Mouse (Mus musculus) lung, embryonic 16.5 days (tissue): ENCODE measurements around the gene Rho. TPM values are rescaled to one million over a fixed set of nuclear protein-coding genes. Genes with fewer than 3 reads are reported as not detected.

ENCODE experiments used
- ATAC-seq: fragments of 200-750 bp; cut with Nextera tagmentation; 2 replicates; pipeline ENCODE4 v1.8.0; 2017; ENCODE audit warnings: low read depth, mild to moderate bottlenecking, moderate library complexity
- H3K27ac ChIP-seq: fragments of 300-500 bp; sonication (generic); 2 replicates; pipeline ENCODE4 v1.5.1; 2014; ENCODE audit warnings: mild to moderate bottlenecking, control low read depth, low read length
- H3K27me3 ChIP-seq: fragments of 300-500 bp; sonication (generic); 2 replicates; pipeline ENCODE4 v1.6.1; 2014; ENCODE audit warnings: low read depth, low read length, mixed read lengths; ENCODE audit not compliant: control insufficient read depth, insufficient read depth
- H3K36me3 ChIP-seq: fragments of 300-500 bp; sonication (generic); 2 replicates; pipeline ENCODE4 v1.6.1; 2014; ENCODE audit warnings: low read length; ENCODE audit not compliant: control insufficient read depth, insufficient read depth
- H3K4me1 ChIP-seq: fragments of 300-500 bp; sonication (generic); replicated peaks from 2 replicates; pipeline ENCODE4 v1.6.1; 2014; ENCODE audit warnings: low read length, mixed read lengths; ENCODE audit not compliant: control insufficient read depth, insufficient read depth
- H3K4me2 ChIP-seq: fragments of 300-500 bp; sonication (generic); 2 replicates; pipeline ENCODE4 v1.6.1; 2014; ENCODE audit warnings: low read depth, low read length, control low read depth
- H3K4me3 ChIP-seq: fragments of 300-500 bp; sonication (generic); 2 replicates; pipeline ENCODE4 v1.5.1; 2014; ENCODE audit warnings: mild to moderate bottlenecking, low read length, control low read depth
- H3K9ac ChIP-seq: fragments of 300-500 bp; sonication (generic); 2 replicates; pipeline ENCODE4 v1.6.1; 2014; ENCODE audit warnings: low read length, control low read depth
- H3K9me3 ChIP-seq: fragments of 300-500 bp; sonication (generic); 2 replicates; pipeline ENCODE4 v1.6.1; 2016; ENCODE audit warnings: low read length; ENCODE audit not compliant: control insufficient read depth
- WGBS: fragments of 180-500 bp; shearing (Covaris S2); extraction: QIAGEN DNeasy Blood & Tissue Kit; methylation state at CpG from one replicate; pipeline ENCODE4 v1.1.7; 2014; 5-methylcytosine and 5-hydroxymethylcytosine counted together
- polyA plus RNA-seq: library from polyadenylated mRNA; unstranded; fragments of >200 nt; fragmentation: Nextera tagmentation; extraction: Ambion mirVana; gene quantifications from 2 replicates; pipeline ENCODE4 v1.2.1, GENCODE M21; 2015

Gene Rho
- polyA plus RNA-seq, 1 experiment from 2014 or later: 0.08 TPM

DNA sequence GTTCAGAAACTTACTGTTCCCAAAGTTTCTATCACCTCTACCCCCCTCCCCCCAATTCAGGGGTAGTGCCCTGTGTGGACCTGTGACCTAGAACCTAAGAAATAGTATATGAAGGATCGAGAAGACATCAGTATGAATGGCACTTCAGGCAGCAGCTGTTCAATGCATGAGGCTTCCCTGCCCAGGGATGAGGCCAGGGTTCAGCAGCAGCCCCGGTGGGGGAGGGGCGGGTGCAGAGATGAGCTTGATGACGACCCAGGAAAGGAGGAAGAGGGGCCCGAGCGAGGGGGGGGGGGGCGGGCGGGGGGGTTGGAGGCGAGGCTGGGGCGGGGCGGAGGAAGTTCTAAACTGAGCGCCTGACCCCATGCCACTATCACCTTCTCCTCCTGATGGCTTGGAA lies 9.6 kb downstream of the Rho start:
- Histone ChIP-seq H3K4me3 (no peak overlapping the region), H3K9ac (no peak overlapping the region), H3K4me2 (no peak overlapping the region), H3K4me1 (peaks cover 4% of the 10 kb centered on the region; the same call in 1 of the 2 replicates), H3K27ac (no peak overlapping the region), H3K36me3 (no peaks in the 10 kb centered on the region), H3K27me3 (no peaks in the 10 kb centered on the region), H3K9me3 (no peaks in the 10 kb centered on the region)
- ATAC-seq: peak; percentile 35
- WGBS: 15% methylated on average over 6 of the region's 12 CpGs

DNA sequence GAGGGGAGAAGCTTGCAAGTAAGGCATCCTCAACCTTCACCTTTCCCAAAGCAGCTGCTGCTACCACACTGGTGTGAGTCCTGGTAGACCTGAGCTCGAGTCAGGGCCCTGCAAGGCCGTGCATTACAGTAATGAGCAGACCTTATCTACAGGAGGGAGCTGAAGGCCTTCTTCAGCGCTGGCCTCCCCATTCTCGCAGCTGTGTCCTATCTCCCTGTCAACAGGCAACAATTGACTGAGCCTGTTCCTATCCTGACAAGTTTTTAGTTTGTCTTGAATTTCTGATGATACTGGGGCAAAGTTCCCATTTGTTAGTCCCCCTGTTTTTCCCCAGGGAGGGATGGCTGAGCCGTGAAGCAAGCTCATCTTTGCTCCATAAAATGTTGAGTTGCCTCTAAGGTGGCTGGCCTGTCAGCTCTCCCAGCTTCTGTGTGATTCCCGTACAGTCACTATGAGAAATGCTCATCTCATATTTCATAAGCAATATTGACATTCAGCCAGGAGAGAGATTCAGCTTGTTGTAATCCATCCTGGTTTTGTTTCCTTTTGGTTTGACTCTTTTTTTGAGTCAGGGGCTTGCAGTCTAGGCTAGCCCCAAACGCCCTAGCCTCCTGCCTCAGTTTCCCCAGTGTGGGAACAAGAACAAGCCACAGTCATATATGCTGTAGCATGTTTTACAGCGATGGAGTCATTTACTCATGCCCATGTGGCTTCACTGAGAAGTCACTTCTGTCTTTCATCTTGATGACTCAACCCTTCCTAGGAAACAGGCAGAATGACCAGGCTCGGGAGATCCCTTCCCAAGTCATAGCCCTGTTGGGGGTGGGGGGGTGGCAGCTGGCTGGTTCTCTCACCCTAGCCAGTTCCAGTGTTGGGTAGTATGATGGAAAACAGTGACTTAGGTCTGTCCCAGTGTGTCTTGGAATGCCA lies 12.2 kb downstream of the Rho start:
- no peak overlapping the region for H3K4me2 ChIP-seq
- no peaks in the 10 kb centered on the region for H3K27me3 ChIP-seq
- H3K27ac ChIP-seq: no peak overlapping the region
- H3K4me1 ChIP-seq: peaks cover 4% of the 10 kb centered on the region; the same call in 1 of the 2 replicates
- no peak for ATAC-seq
- H3K4me3 ChIP-seq: no peak overlapping the region
- no peaks in the 10 kb centered on the region for H3K9me3 ChIP-seq
- no peaks in the 10 kb centered on the region for H3K36me3 ChIP-seq
- WGBS: 47% methylated on average over 9 of the region's 9 CpGs
- H3K9ac ChIP-seq: no peak overlapping the region

DNA sequence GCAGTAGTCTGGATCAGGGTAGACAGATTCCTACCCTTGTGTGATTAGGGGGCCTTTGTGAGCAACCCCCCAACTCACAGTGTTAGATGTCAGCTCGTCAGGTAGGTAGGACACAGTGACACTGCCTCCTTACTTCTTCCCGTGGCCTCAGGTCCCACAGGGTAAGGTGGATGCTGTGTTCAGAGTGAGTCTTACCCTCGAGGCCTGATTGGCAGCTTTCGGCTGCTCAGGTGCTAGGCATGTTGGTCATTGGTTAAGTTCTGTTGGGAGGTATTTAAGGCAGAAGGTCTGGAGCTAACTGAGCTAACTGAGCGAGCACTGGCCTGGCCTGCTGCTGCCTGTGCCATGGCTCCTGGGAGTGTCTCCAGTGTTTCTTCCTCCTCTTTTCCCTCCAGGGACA lies 13.1 kb downstream of the Rho start, which contains the start of gene H1foo:
H1foo (plus strand) TSS at position 301 of the 400 bp plus-strand sequence.
- 79% methylated on average over 5 of the region's 5 CpGs for WGBS
- Histone ChIP-seq H3K36me3 (no peaks in the 10 kb centered on the region), H3K4me3 (no peak within 1 kb of the TSS), H3K4me1 (peaks cover 4% of the 10 kb centered on the region; the same call in 1 of the 2 replicates), H3K27ac (no peak within 1 kb of the TSS), H3K4me2 (no peak within 1 kb of the TSS), H3K27me3 (no peaks in the 10 kb centered on the region), H3K9me3 (no peaks in the 10 kb centered on the region), H3K9ac (no peak within 1 kb of the TSS)
- ATAC-seq: no peak

GRCm38 (mm10) chr6:115945633-115946032 lies 14.1 kb downstream of the Rho start:
- WGBS: 74% methylated on average over 8 of the region's 8 CpGs

DNA sequence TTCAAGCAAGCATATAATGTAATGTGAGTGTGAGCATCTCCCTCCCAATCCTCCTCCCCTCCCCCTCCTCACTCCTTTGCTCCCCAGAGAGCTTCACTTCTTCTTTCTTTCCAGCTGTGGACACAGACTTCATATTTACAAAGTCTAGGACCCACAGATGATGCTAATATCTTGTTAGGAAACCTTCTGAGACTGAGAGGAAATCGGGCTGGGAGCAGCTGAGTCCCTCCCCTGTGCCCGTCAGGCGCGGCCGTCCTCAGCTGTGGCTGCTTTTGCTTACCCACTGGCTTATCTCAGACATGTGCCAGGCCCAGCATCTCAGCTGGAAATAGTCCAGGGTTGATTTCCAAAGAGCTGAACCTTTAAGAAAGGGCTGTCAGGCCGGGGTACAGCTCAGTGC lies 14.8 kb downstream of the Rho start:
- Histone ChIP-seq H3K9me3 (no peaks in the 10 kb centered on the region), H3K4me3 (no peak overlapping the region), H3K9ac (no peak overlapping the region), H3K27ac (no peak overlapping the region), H3K27me3 (no peaks in the 10 kb centered on the region), H3K36me3 (no peaks in the 10 kb centered on the region), H3K4me1 (peaks cover 4% of the 10 kb centered on the region; the same call in 1 of the 2 replicates), H3K4me2 (no peak overlapping the region)
- no peak for ATAC-seq
- 40% methylated on average over 6 of the region's 6 CpGs for WGBS

More at GRCm38 (mm10) chr6:115945633-115946032, 14.1 kb downstream of the Rho start:
- no peak overlapping the region for H3K9ac ChIP-seq
- no peak overlapping the region for H3K4me2 ChIP-seq
- no peaks in the 10 kb centered on the region for H3K36me3 ChIP-seq
- no peak for ATAC-seq
- no peak overlapping the region for H3K4me3 ChIP-seq
- H3K4me1 ChIP-seq: peaks cover 4% of the 10 kb centered on the region; the same call in 1 of the 2 replicates
- H3K9me3 ChIP-seq: no peaks in the 10 kb centered on the region
- H3K27ac ChIP-seq: no peak overlapping the region
- no peaks in the 10 kb centered on the region for H3K27me3 ChIP-seq

GRCm38 (mm10) chr6:115954506-115955074 lies 23.0 kb downstream of the Rho start:
- Histone ChIP-seq H3K4me2 (no peak overlapping the region), H3K27ac (peak overlapping the region; percentile 60; the same call in 1 of the 2 replicates), H3K4me3 (no peak overlapping the region), H3K27me3 (no peaks in the 10 kb centered on the region), H3K9me3 (peaks cover 3% of the 10 kb centered on the region; the same call in 1 of the 2 replicates), H3K36me3 (peaks cover 3% of the 10 kb centered on the region), H3K4me1 (peaks cover 43% of the 10 kb centered on the region), H3K9ac (peak overlapping the region; percentile 19)
- ATAC-seq: no peak
- WGBS: 59% methylated on average over 9 of the region's 9 CpGs

DNA sequence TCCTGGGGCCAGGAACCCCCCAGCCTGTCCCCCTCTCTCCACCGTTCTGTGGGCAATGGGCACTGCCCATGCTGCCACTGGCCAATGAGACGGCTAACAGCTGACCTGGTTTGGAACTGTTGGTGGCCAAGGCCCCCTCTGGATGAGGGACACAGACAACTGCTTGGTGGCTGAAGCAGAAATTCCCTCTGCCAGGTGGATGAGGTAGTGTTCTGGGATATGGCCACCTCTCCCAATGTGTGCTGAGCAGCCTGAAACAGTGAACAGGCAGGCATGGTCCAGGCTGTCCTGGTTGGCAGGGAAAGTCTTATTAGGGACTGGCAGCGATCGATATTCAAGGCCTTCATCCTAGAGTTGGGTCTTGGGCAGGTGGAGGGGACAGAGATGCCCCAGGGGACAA lies 23.6 kb downstream of the Rho start:
- Histone ChIP-seq H3K27ac (peak overlapping the region; percentile 62), H3K9me3 (peaks cover 3% of the 10 kb centered on the region; the same call in 1 of the 2 replicates), H3K9ac (no peak overlapping the region), H3K4me1 (peaks cover 46% of the 10 kb centered on the region), H3K27me3 (no peaks in the 10 kb centered on the region), H3K4me3 (no peak overlapping the region), H3K4me2 (no peak overlapping the region), H3K36me3 (peaks cover 6% of the 10 kb centered on the region)
- 84% methylated on average over 4 of the region's 4 CpGs for WGBS
- no peak for ATAC-seq

GRCm38 (mm10) chr6:115955664-115956063 lies 24.1 kb downstream of the Rho start:
- WGBS: 74% methylated on average over 11 of the region's 11 CpGs
- H3K36me3 ChIP-seq: peaks cover 11% of the 10 kb centered on the region

DNA sequence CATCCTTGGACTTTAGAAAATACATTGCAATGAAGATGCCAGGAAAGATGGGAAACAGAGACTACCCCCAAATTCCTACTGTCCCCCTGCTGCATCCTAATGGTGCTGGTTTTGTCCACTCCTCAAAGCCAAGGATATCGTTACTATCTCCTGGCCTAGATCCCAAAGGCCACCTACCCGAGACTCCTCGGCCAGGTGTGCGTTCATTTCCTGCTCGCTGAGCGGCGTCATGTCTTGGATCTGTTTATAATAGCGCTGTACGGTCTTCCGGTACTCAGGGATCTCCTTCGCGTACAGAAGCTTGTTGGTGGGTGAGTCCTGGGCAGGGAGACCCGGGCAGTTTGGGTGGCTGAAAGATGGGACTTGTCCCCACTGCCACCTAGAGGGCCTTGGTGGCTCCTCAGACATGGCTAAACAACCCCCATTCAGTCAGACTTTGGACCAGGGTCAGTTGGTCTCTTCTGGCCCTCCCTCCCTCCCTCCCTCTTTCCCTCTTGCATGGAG lies 24.9 kb downstream of the Rho start:
- Histone ChIP-seq H3K9ac (peak overlapping the region; percentile 39; the same call in 1 of the 2 replicates), H3K27me3 (no peaks in the 10 kb centered on the region), H3K4me2 (no peak overlapping the region; the same call in 1 of the 2 replicates), H3K4me1 (peaks cover 46% of the 10 kb centered on the region), H3K9me3 (peaks cover 3% of the 10 kb centered on the region; the same call in 1 of the 2 replicates), H3K36me3 (peaks cover 11% of the 10 kb centered on the region), H3K27ac (peak overlapping the region; percentile 75), H3K4me3 (no peak overlapping the region)
- WGBS: 27% methylated on average over 13 of the region's 13 CpGs
- ATAC-seq: no peak

More at GRCm38 (mm10) chr6:115955664-115956063, 24.1 kb downstream of the Rho start:
- Histone ChIP-seq H3K4me2 (no peak overlapping the region), H3K27me3 (no peaks in the 10 kb centered on the region), H3K4me3 (no peak overlapping the region), H3K9ac (no peak overlapping the region), H3K4me1 (peaks cover 46% of the 10 kb centered on the region), H3K27ac (0 out of 2 replicates have a peak overlapping the region, but pooled peaks have one; percentile 62), H3K9me3 (peaks cover 3% of the 10 kb centered on the region; the same call in 1 of the 2 replicates)
- no peak for ATAC-seq
